Mouse (Mus musculus) c-Kit-positive CD71-positive TER-119-positive erythroid progenitor cells, embryonic 14.5 days (primary cell): ENCODE data around the gene Dusp7.

Source experiments
- DNase-seq: peaks from one replicate; pipeline ENCODE4 v3.0.0-alpha.2; 2013; ENCODE audit warnings: low spot score

The Dusp7 gene

DNA sequence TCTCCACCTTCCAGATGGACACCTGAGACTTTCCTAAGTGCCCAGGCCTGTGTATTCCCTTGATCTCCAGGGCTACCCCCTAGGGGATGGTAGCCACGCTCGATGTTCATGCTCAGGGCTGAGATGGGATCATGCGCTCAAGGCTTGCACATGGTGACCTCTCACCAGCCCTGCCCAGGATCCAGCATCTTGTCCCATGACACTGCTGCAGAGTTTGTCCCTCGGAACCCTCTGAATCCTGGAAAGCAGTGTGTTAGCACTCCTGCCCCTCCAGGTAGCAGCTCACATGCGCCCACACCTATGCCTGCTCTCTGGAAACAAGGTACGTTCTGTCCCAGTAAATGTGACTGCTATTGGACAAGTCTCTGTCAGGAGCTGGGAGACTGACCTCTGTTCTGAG is 13.6 kb upstream of the Dusp7 start:
- DNase-seq = no peak

DNA sequence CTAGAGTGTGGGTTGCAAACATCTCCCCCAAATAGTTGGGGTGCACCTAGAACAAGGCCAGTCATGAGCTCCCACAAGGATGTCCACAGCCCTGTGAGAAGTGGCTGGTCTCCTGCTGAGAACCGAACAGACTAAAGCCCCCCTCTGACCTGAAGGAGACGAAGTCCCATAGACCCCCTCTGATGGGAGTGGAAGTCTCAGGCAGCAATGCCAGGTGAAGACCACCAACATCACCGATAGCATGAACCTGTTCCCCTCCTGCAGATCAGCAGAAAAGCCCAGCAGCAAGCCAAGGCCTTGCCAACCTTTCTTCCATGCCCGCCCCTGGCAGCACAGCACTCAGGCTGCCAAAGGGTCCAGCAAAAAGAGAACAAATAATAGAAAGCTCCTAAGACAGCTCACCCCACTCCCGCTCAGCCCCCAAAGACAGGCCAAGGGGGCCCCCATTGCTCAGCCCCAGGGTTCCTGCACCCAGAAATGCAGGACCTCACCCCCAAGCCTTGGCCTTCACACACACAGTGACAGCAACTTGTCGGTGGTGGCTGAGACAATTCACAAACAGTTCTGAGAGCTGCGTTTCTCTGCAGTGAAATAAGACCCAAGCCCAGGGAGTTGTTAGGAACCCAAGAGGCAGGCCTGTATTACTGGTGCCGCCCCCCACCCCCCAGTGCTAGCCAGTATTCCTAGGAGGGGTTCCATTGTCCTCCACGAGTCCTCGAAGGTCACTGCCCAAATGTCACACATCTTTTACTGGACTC is 13.0 kb upstream of the Dusp7 start:
- DNase-seq = no peak

DNA sequence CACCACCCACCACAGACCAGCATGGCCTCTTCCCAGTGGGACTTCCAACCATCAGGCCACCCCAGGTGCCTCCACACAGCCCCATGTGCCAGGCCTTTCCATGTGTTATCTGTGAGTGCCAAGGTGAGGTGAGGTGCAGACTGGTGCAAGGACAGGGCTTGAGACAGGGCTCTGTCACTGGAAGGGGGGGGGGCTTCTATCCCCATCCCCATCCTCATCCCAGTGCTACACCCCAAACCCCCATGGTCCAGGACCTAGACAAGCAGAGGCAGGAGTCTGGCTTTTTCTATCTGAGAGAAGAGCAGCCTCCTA is 12.5 kb upstream of the Dusp7 start:
- no peak for DNase-seq

DNA sequence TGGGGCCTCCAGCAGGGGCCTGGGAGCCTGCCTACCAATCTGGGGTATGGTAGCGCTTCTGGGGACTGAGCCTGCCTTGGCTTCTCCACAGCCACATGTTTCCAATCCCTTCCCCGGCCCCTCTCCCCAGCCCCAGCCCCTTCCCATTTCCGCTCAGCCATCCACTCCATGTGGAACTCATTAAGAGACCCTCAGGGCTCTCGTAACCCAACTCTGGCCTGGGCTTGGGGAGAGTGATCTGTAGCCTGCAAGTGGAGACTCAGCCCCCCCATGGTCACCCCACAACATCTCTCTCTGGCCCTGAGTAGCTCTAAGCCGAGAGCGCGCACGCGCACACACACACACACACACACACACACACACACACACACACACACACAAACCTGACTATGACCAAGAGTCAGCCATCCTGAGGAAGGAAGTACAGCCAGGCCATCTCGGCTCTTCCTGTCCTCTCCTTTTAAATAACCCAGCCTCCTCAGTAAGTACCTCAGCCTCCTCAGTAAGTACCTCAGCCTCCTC is 12.0 kb upstream of the Dusp7 start:
- DNase-seq = no peak

DNA sequence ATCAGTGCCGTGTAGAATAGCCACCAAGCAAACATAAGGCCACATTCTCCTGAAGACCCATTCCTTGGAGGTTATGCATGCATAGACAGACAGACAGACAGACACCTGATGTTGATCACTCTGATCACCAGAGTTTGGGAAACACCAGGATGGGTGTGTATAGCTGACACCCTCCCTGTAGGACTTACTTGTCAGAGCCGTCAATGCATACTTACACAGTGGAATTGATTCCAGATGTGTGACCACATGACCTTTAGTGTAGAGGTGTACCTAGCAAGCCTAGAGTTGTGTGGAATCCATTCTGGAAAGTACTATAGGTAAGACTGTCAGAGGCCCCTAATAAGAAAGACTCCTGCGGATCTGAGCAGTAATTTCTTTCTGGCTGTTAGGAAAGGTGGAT is 11.3 kb upstream of the Dusp7 start:
- DNase-seq = no peak

DNA sequence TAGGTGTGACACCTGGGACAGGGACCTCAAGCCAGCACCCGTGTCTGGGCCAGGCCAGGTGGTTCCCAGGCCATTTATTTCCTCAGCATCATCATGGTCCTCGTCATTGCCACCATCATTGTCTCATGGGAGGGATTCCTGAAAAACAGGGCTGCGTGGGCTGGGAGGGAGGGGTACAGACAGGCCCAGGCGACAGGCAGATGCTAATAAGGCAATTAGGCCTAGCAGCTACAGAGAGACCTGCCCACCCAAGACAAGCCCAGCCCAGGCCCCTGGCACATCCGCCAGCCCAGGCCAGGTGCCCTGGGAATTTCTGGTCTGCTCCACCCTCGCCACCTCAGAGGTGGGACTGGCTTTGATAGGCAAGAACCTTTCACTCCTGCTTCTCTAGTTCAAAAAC is 9.1 kb upstream of the Dusp7 start:
- DNase-seq = no peak

DNA sequence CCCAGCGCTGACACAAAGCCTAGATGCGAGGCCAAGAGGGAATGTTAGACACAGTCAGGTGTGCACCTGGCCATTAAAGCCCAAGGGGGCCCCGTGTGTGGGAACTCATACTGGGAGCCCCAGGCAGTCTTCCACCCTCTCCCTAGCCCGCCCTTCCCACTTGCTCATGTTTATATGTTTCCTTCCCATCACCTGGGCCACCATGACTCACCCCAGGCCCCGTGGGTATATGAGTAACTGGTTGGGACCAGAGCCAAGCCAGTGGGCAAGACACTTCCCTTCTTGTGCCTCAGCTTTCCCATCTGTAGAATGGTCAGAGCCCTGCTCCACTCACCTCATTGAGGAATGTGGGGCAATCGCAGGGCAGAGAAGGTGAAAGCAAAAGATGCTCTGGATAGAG is 7.3 kb upstream of the Dusp7 start:
- no peak for DNase-seq

DNA sequence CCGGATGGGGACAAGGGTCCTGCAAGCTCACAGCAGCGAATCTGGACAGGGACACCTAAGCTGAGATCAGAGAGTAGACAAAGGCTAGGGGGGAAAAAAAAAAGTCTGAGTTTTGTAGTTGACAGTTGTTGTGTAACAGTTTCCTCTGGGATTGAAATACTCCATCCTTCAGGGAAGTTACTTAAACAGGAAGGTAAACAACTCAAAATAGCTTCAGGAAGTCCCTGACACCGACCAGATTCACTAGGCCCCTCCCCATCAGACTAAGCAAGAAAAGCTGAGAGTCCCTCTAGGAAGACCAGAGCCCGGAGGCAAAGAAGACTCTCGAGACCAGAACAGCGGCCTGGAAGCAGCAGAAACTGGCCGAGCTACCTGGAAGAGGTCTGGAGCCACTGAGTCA is 3.1 kb upstream of the Dusp7 start:
- DNase-seq = no peak

DNA sequence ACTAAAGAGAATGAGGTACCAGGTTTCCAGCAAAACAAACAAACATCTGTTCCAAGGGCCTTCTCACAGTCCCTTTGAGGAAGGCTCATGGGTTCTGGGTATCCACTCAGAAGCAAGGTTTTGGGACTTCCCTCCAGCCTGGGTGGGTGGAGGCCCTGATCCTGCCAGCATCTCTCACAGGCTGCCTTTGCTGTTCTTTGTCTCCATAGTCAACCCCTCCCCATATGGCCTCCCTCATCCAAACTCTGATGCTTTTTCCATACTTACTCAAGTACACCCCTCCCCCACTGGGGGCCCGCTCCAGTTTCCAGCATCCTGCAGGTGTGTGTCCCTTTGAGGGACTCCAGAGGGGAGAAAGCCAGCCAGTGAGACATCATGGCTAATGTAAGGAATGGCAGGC is 2.2 kb upstream of the Dusp7 start:
- DNase-seq = no peak

DNA sequence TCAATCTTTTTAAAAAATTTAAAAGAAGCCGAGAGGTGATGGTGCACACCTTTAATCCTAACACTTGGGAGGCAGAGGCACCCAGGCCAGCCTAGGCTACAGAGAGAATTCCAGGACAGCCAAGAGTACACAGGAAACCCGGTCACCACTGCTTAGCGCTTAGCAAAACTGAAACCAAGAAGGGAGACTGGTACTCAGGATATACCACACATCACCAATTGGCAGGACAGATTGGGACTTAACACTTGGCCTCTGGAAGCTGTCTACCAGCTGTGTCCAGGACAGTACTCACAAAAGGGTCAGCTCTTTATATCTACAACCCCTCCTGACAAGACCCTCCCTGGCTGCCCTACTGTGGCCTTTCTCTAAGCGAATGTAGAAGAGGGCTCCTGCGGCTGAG is 1.4 kb upstream of the Dusp7 start:
- no peak for DNase-seq

DNA sequence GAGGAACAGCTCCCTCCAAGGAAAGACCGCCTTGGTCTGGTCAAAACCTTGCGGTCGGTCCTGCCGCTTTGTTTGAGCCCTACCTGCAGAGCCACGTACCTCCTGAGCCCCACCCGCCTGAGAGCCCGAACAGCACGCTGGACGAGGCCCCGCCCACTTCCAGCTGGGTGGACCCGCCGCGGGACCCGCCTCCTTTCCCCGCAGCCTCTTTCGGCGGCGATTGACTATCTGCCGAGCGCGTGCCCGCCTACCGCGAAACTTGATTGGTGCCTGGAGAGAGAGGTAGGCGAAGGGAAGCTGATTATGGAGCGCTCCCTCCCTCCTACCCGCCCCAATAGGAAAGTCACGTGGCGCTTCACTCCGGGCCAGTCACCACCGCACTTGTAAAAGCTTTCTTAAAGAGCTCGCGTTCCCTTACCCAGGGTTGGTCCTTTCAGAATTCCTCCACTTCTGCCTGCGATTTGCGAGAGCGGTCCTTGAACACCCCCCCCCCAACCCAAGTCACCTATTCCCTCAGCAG is 780 bp upstream of the Dusp7 start:
- peak; percentile 96 for DNase-seq

DNA sequence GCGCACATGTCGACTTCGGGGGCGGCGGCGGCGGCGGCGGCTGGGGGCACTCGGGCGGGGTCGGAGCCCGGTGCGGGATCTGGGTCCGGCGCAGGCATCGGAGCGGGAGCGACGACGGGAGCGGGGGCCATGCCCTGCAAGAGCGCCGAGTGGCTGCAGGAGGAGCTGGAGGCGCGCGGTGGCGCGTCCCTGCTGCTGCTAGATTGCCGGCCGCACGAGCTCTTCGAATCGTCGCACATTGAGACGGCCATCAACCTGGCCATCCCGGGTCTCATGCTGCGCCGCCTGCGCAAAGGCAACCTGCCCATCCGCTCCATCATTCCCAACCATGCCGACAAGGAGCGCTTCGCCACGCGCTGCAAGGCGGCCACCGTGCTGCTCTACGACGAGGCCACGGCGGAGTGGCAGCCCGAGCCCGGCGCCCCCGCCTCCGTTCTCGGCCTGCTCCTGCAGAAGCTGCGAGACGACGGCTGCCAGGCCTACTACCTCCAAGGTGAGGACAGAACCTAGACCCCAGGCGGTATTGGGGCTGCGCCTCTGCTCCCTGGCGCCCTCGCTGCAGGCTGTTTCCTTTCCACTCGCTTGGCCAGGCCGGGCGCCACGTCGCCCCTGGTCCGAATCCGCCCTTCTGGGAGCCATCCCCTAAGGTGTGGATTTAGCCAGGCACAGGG is 534 bp downstream of the Dusp7 start:
- peak; percentile 30 for DNase-seq

DNA sequence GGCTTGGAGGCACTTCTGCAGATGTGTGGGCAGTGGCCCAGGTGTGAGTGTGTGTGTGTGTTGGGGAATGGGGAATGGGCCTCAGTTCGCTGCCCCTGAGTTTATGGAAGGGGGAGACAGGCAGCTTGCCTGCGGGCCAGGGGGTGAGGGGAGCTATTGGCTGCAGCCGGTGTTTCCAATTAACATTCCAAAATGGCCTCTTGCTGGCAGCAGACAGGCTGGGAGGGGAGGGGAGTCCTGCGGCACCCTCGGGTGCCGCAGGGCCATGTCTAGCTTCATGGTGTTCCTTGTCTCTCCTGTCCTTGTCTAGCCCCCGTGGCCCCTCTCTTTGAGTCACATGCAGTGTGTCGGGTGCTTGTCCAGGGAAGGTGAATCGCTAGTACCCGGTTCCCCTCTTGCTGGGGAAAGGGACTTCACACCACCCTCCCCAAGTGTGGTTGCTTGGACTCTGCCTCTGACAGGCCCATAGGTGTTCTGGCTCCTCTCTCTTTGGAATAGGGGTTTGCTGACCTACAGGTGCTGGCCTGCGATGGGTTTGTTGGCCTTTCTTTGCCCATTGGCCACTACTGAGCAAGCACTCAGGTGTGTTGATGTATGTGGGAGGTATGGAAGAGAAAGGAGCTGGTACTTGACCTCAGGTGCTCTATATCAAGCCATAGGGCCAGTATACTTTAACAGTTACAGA is 1.5 kb downstream of the Dusp7 start:
- DNase-seq = no peak

DNA sequence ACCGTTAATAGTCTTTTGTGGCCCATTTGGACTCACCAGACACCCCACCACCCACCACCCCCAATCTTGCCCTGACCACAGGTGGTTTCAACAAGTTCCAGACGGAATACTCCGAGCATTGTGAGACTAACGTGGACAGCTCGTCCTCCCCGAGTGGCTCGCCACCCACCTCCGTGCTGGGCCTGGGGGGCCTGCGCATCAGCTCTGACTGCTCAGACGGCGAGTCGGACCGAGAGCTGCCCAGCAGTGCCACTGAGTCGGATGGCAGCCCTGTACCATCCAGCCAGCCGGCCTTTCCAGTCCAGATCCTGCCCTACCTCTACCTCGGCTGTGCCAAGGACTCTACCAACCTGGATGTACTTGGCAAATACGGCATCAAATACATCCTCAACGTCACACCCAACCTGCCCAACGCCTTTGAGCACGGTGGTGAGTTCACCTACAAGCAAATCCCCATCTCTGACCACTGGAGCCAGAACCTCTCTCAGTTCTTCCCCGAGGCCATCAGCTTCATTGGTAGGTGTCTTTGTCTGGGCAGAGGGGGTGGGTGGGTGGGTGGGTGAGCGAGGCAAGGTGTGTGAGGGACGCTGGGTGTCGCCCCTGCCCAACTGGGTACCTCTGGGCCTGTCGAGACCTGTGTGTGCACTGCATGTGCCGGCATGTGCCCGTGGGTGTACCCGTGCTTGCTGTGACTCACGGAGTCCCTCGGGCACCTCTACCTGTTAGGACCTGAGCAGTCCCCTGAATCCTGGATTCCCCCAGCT is 2.4 kb downstream of the Dusp7 start:
- no peak for DNase-seq

DNA sequence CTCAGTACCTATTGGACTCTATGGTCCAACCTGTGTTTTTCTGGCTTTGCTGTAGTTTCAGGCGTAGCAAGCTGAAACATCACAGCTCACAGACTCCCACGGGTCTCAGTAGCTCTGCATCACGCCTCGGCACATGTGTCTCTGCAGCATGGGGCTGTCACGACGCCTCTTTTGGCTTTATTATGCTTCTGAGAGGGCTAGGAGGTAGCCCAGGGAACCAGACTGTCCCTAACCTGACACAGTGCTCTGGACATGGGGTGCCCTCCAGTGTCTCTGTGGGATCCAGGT is 2.9 kb downstream of the Dusp7 start:
- DNase-seq = no peak

DNA sequence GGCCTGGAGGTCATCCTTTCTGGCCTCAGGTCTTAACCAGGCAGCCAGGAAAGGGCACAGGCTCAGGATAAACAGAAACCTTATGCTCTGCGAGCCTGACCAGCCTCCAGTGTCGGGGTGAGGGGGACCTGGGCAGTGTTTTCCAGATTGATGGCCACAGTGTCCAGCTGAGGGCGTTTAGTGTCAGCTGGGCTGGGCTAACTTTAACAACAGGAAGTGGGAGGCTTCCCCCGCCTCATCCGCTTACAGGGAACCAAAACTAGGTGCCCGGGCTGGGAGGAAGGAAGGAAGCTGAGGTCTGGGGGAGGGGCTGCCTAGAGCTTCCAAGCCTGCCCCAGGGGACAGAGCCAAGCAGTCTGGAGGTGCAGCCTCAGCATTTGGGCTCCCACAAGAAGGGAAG is 3.3 kb downstream of the Dusp7 start:
- DNase-seq = no peak

DNA sequence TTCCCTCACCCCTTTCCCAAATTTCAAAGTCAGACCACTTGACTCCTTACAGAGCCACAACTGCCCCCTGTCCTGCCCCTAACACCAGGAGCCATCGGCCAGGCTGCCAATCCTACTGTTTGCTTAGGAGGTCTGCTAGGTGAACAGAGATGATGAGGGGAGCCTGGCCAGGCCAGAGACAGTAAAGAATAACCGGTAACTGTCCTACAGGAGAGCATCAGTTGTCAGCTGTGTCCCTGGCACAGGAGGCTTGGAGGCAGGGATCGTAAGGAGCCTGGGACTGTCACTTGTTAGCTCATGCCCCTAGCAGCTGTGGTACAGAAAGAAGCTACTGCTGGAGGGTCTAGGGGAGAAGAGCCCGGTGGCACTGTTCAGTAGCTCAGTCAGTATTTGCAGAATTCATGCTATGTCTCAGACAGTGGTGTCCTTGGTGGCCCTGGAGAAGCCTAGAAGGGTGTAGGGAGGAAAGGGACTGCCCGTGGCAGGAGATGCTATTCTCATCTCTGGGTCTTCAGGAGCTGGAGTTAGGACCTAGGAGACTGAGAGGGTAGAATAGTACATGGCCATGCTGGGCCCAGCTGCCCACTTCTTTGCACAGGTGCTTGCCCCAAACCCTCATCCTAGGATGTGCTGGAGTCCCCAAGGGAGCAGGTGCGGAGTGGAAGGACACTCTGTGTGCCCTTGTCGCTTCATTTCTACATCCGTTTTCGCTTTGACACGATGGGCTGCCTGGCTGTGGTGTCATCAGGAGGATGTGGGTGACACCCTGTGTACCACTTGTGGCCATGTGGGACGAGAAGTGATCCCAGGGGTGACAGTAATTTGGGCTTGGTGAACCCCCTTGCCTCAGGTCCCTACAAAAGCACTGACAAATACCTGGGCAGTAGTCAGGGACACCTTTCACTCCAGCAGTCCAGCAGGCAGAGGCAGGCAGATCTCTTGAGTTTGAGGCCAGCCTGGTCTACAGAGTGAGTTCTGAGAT is 4.3 kb downstream of the Dusp7 start:
- DNase-seq = no peak

DNA sequence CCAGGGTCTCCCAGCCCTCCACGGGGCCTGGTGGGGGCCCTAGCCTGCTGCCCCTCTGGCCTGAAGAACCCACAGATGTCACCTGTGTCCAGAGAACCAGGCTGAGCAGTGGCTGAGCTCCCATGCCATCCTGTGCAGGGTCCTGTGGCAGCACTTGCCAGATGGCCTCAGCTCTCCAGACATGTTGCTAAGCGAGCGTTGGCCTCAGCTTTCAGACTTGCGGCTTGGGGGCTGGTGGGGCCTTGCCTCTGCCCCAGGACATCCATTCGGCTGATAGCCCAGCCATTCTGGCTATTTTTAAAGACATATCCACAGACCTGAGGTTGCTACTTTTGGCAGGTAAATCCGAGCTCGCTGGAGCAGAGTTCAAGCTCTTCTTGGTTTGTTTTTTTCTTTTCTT is 5.5 kb downstream of the Dusp7 start:
- no peak for DNase-seq

DNA sequence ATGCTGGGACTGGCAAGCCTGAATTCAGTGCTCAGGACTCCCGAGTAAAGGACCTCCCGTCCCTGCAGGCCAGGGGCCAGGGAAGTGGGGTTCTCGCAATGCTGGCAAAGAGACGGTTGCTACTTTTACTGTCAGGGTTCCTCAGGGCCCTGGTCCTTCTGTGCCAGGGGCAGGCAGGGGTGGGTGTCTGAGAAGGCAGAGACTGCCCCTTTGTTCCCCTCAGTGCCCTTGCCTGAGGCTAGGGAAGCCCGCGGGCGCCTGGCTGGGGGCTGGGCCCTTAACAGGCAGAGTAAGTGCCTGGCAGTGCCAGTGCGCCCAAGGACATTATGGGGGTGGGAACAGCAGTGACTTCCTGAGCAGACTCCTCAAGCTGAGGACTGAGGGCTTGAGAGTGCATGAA is 8.8 kb downstream of the Dusp7 start:
- no peak for DNase-seq

DNA sequence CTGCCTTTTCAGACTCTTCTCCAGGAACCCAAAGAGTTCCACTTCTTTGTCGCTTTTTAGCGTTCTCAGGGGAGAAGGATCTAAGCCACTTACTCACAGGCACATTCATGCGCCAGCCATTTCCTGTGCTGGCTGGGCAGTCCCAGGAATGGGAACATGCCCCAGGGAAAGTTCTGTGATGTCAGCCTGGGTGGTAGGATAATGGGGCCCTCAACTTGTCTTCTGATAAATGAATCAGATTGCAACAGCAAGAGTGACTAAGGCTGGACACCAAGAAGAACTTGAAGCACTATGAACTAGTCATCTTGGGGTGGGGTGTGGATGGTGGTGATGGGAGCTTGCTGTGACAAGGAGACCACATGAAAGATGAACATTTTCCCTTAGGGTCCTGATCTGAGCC is 9.6 kb downstream of the Dusp7 start:
- DNase-seq = no peak

DNA sequence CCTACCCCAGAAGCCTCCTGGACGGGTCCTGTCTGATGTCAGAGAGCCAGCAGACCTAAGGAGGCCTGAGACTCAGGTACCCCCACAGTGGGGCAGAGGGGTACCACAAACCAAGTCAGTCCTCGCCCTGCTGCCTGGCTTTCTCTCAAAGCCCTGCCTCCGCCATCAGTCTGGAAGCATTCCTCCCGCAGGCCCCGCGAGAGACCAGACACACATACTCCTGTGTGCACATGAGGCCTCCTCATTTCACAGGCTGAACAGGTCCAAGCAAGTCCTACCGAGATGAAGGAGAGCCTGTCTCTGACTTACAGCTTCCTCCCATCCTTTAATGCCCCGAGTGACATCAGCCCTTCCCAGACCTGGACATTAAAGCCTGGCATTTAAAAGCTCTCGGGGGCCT is 10.3 kb downstream of the Dusp7 start:
- no peak for DNase-seq
